In genomic region chr2:151904636-151905035, GRCm38 (mm10) we compare ENCODE assay signal across 20 mouse cellular contexts. TPM values are rescaled to one million over a fixed set of nuclear protein-coding genes. Genes with fewer than 3 reads are reported as not detected.
DNase-seq lines count a peak whose midpoint lies in the region; ATAC-seq and TF ChIP-seq lines count a peak whose summit lies in the region.
"Had no signal": no experiment of that assay in that cellular context is flagged by ENCODE, and none has a peak within 500 bp of the region (broad histone marks: within the 10 kb centered on the region; RNA-seq: fewer than 3 reads in every experiment).

No protein-coding gene starts in this region.

- WGBS in kidney, embryonic 16.5 days: 55% methylated on average over 3 of the region's 3 CpGs
- 64% methylated on average over 3 of the region's 3 CpGs for WGBS in embryonic facial prominence, embryonic 12.5 days

- peak; percentile 32; the same call in 1 of the 2 replicates for ATAC-seq in kidney, embryonic 16.5 days (ENCODE audit: low FRiP score, low TSS enrichment)
- ATAC-seq in embryonic facial prominence, embryonic 12.5 days (ENCODE audit: insufficient number of reproducible peaks, insufficient read depth, low FRiP score, low TSS enrichment): no peak
- ATAC-seq: forebrain, embryonic 16.5 days; inflammation-experienced regulatory T-cells, adult 6 months; intestine, postnatal 0 days had no signal

- H3K4me3 ChIP-seq in gastrocnemius, adult 2 months: no peak overlapping the region
- no peak overlapping the region for H3K4me3 ChIP-seq in kidney, embryonic 16.5 days (ENCODE audit: low read length)
- no peak overlapping the region for H3K4me3 ChIP-seq in embryonic facial prominence, embryonic 12.5 days
- H3K4me3 ChIP-seq: embryonic facial prominence, embryonic 13.5 days; forebrain, embryonic 12.5 days; heart, embryonic 15.5 days; hindbrain, embryonic 10.5 days; hindbrain, embryonic 15.5 days had no signal

- H3K4me2 ChIP-seq in kidney, embryonic 16.5 days (replicated peaks; ENCODE audit: low read depth, low read length): no peak overlapping the region
- no peak overlapping the region for H3K4me2 ChIP-seq in embryonic facial prominence, embryonic 12.5 days (replicated peaks)
- H3K4me2 ChIP-seq: embryonic facial prominence, embryonic 13.5 days; forebrain, embryonic 12.5 days; heart, embryonic 15.5 days; hindbrain, embryonic 15.5 days had no signal

- H3K27me3 ChIP-seq in kidney, embryonic 16.5 days (ENCODE audit: insufficient read depth, low read length): no peaks in the 10 kb centered on the region
- H3K27me3 ChIP-seq in embryonic facial prominence, embryonic 12.5 days: no peaks in the 10 kb centered on the region
- H3K27me3 ChIP-seq: embryonic facial prominence, embryonic 13.5 days; forebrain, embryonic 12.5 days; hindbrain, embryonic 15.5 days had no signal

- no peak overlapping the region for H3K9ac ChIP-seq in kidney, embryonic 16.5 days (replicated peaks; ENCODE audit: low read length)
- no peak overlapping the region for H3K9ac ChIP-seq in embryonic facial prominence, embryonic 12.5 days
- H3K9ac ChIP-seq: embryonic facial prominence, embryonic 13.5 days; forebrain, embryonic 12.5 days; heart, embryonic 15.5 days; hindbrain, embryonic 15.5 days had no signal

- TF ChIP-seq CTCF in gastrocnemius, adult 2 months (IDR thresholded peaks at IDR 0.05): no peak

- H3K9me3 ChIP-seq in kidney, embryonic 16.5 days (ENCODE audit: low read length): no peaks in the 10 kb centered on the region
- no peaks in the 10 kb centered on the region for H3K9me3 ChIP-seq in embryonic facial prominence, embryonic 12.5 days
- H3K9me3 ChIP-seq: embryonic facial prominence, embryonic 13.5 days; forebrain, embryonic 12.5 days; heart, embryonic 15.5 days; hindbrain, embryonic 10.5 days; hindbrain, embryonic 15.5 days had no signal

- H3K36me3 ChIP-seq in kidney, embryonic 16.5 days (ENCODE audit: insufficient read depth, low read length): no peaks in the 10 kb centered on the region
- no peaks in the 10 kb centered on the region for H3K36me3 ChIP-seq in embryonic facial prominence, embryonic 12.5 days
- H3K36me3 ChIP-seq: embryonic facial prominence, embryonic 13.5 days; forebrain, embryonic 12.5 days; heart, embryonic 15.5 days; hindbrain, embryonic 10.5 days; hindbrain, embryonic 15.5 days had no signal

- no peaks in the 10 kb centered on the region for H3K4me1 ChIP-seq in kidney, embryonic 16.5 days (ENCODE audit: insufficient read depth, low read length)
- no peaks in the 10 kb centered on the region for H3K4me1 ChIP-seq in embryonic facial prominence, embryonic 12.5 days
- H3K4me1 ChIP-seq: forebrain, embryonic 12.5 days; heart, embryonic 15.5 days; hindbrain, embryonic 15.5 days had no signal

- no peak overlapping the region for H3K27ac ChIP-seq in gastrocnemius, adult 2 months
- no peak overlapping the region for H3K27ac ChIP-seq in kidney, embryonic 16.5 days (ENCODE audit: low read length)
- H3K27ac ChIP-seq in embryonic facial prominence, embryonic 12.5 days: 0 out of 2 replicates have a peak overlapping the region, but pooled peaks have one; percentile 6
- H3K27ac ChIP-seq: embryonic facial prominence, embryonic 13.5 days; forebrain, embryonic 12.5 days; heart, embryonic 15.5 days; hindbrain, embryonic 10.5 days; hindbrain, embryonic 15.5 days had no signal

- peak; percentile 10 for DNase-seq in gastrocnemius, adult 2 months
- no peak for DNase-seq in gastrocnemius, adult 18-20 months (ENCODE audit: low spot score)
- no peak for DNase-seq in kidney, adult 11 months
- DNase-seq in ovary, adult 18-20 months (ENCODE audit: low spot score): no peak
- DNase-seq: adrenal gland, adult 2 months; adrenal gland, postnatal 25 days; embryo, embryonic 11 days; gastrocnemius, postnatal 25 days had no signal

- intact Hi-C loops in gastrocnemius, adult 2 months (cut with DNase I): no loop called here

RNA-seq across cellular contexts. Expression of gene Angpt4, which starts 6.4 kb away (rescaled TPM):
- total RNA-seq in gastrocnemius, adult 2 months (2021): under 1 TPM in 1 of 2 experiments, not detected in 1; 0.20 TPM
- under 1 TPM; 0.18 to 0.24 TPM for total RNA-seq in gastrocnemius, adult 18-20 months (2021)
- polyA plus RNA-seq in kidney, embryonic 16.5 days (2015; fragmentation: Nextera tagmentation; extraction: Ambion mirVana): 2.8 and 3.0 TPM in 2 replicates
- polyA plus RNA-seq in embryonic facial prominence, embryonic 12.5 days (2016; fragmentation: Nextera tagmentation; extraction: Ambion mirVana): 0.28 and 0.31 TPM in 2 replicates
- total RNA-seq: adrenal gland, postnatal 25 days; common myeloid progenitor, adult 5-6 weeks; granulocyte monocyte progenitor cell, adult 5-6 weeks had no signal
- polyA plus RNA-seq: inflammation-experienced regulatory T-cells, adult 6 months had no signal
